Mouse (Mus musculus) liver, postnatal 0 days (tissue): Measurements from ENCODE around the gene Fndc7. TPM values are rescaled to one million over a fixed set of nuclear protein-coding genes. Genes with fewer than 3 reads are reported as not detected.

Source experiments
- ATAC-seq: fragments of 200-750 bp; cut with Nextera tagmentation; 2 replicates; pipeline ENCODE4 v1.8.0; 2017; ENCODE audit warnings: mild to moderate bottlenecking, moderate library complexity
- DNase-seq: peaks from one replicate; pipeline ENCODE4 v3.0.0-alpha.2; 2016
- H3K27ac ChIP-seq: fragments of 300-500 bp; sonication (generic); 2 replicates; pipeline ENCODE4 v1.5.1; 2014; ENCODE audit warnings: antibody characterized with exemption, moderate library complexity, mild to moderate bottlenecking, low read depth
- H3K27me3 ChIP-seq: fragments of 300-500 bp; sonication (generic); 2 replicates; pipeline ENCODE4 v1.6.1; 2014; ENCODE audit warnings: low read length, control low read depth, mixed read lengths; ENCODE audit not compliant: insufficient read depth
- H3K36me3 ChIP-seq: fragments of 300-500 bp; sonication (generic); replicated peaks from 2 replicates; pipeline ENCODE4 v1.6.1; 2014; ENCODE audit warnings: mild to moderate bottlenecking, control low read depth, low read length, moderate library complexity, mixed read lengths; ENCODE audit not compliant: insufficient read depth
- H3K4me1 ChIP-seq: fragments of 300-500 bp; sonication (generic); 2 replicates; pipeline ENCODE4 v1.6.1; 2014; ENCODE audit warnings: antibody characterized with exemption, mild to moderate bottlenecking, control low read depth; ENCODE audit not compliant: insufficient read depth
- H3K4me2 ChIP-seq: fragments of 300-500 bp; sonication (generic); 2 replicates; pipeline ENCODE4 v1.6.1; 2014; ENCODE audit warnings: low read depth, mild to moderate bottlenecking, low read length, moderate library complexity, mixed read lengths
- H3K4me3 ChIP-seq: fragments of 300-500 bp; sonication (generic); 2 replicates; pipeline ENCODE4 v1.5.1; 2014; ENCODE audit warnings: low read depth, low read length
- H3K9ac ChIP-seq: fragments of 300-500 bp; sonication (generic); replicated peaks from 2 replicates; pipeline ENCODE4 v1.6.1; 2014; ENCODE audit warnings: mild to moderate bottlenecking, moderate library complexity
- H3K9me3 ChIP-seq: fragments of 300-500 bp; sonication (generic); 2 replicates; pipeline ENCODE4 v1.6.1; 2016; ENCODE audit warnings: mild to moderate bottlenecking, control low read depth, low read length, mixed read lengths
- CTCF ChIP-seq: sonication (generic); IDR thresholded peaks from 2 replicates; pipeline ENCODE4 v1.5.1; 2016; ENCODE audit warnings: antibody characterized with exemption, low read depth
- EP300 ChIP-seq: IDR thresholded peaks from 2 replicates; pipeline ENCODE4 v1.6.1; 2016; ENCODE audit warnings: antibody characterized with exemption, low read depth, mild to moderate bottlenecking
- WGBS: fragments of 180-500 bp; shearing (Covaris S2); extraction: QIAGEN DNeasy Blood & Tissue Kit; methylation state at CpG from one replicate; pipeline ENCODE4 v1.1.7; 2014; ENCODE audit not compliant: insufficient replicate concordance; 5-methylcytosine and 5-hydroxymethylcytosine counted together
- polyA plus RNA-seq: library from polyadenylated mRNA; unstranded; fragments of >200 nt; fragmentation: Nextera tagmentation; extraction: Ambion mirVana; gene quantifications from 2 replicates; pipeline ENCODE4 v1.2.1, GENCODE M21; 2015

Fndc7 gene
- polyA plus RNA-seq, 1 experiment from 2014 or later, result 0.09 TPM

DNA sequence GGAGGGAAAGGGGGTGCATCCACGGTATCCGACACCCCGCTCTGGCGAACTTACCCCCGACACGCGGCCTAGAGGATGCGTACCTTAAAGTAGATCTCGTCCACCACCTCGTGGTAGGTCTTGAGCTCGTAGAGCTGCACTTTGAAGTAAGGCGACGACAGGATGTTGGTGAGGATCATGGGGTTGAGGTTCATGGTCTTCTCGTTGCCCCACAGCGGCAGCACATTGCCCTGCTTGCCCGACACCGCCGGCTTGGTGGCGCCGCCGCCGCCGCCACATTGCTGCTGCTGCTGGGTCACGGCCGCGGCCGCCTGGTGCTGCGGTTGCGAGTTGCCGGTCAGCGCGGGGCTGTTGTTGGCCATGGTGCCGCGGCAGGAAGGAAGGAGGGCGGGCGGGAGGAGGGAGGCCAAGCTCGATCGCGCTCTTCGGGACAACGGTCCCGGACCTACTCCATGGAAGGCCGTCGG lies 21.3 kb upstream of the Fndc7 start:
- DNase-seq (no peak), ATAC-seq (peak; percentile 84)
- H3K36me3 ChIP-seq, result peaks cover 25% of the 10 kb centered on the region
- H3K4me2 ChIP-seq, result peak overlapping the region; percentile 83
- peak overlapping the region; percentile 84 for H3K9ac ChIP-seq
- under 1% methylated on average over 34 of the region's 44 CpGs for WGBS
- no peaks in the 10 kb centered on the region for H3K9me3 ChIP-seq
- TF ChIP-seq CTCF, result peak; percentile 68
- no peak for TF ChIP-seq EP300
- H3K27me3 ChIP-seq, result no peaks in the 10 kb centered on the region
- H3K4me3 ChIP-seq, result peak overlapping the region; percentile 77
- H3K27ac ChIP-seq, result peak overlapping the region; percentile 99
- H3K4me1 ChIP-seq, result peaks cover 8% of the 10 kb centered on the region

DNA sequence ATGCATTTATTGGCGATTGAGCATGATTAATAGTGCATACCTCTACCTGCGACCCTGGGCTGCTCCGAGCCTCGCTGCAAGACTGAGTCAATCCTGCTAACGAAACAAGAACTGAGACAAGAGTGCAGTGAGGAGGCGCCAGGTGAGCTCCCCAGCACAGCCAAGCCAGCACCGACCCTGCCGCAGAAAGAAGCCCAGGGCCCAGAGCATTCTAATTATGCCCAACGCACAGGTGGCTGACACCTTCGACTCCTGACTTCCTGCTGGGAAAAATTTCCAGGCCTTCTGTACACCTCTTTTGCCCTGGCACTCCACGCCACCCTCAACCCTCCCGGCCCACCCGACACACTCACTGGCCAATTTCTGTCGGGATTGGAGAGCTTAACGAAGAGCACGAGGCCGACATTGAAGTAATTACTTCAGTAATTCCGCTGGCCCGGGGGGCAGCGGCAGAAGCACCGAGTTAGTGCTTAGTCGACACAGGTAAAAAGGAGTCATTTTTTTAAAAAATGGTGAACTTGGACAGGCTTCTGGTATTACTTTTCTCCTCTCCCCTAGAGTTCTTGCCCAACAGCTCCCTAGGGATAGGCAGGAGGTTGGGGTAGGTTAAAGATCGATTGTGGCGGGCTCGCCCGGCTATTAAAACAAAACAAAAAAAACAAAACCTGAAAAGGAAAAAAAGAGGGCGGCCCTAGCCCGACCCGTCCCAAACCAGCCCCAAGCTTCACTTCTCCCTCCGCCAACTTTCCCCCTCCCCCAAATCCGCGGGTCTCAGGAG lies 20.7 kb upstream of the Fndc7 start:
- peak; percentile 39 for DNase-seq

DNA sequence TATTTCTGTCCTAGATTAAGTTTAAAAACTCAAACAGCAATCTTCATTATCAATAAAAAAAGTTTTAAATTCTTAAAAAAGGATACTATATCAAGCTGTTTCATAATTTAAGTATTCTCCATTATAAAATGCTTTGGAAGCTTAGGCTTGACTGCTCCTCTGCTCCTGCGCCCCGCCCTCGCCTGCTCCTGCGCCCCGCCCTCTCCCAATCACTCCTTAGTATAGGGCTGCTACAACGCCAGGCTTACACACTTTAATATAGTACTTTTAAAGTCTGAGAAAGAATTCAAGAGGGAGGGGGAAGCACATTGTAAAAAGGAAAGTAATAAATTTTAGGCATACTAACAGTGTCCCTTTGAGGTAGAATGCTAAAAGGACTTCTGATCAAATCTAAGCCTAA lies 13.1 kb upstream of the Fndc7 start:
- H3K4me2 ChIP-seq, result no peak overlapping the region
- H3K9me3 ChIP-seq, result no peaks in the 10 kb centered on the region
- no peak overlapping the region for H3K9ac ChIP-seq
- TF ChIP-seq CTCF, result no peak
- no peak overlapping the region for H3K27ac ChIP-seq
- no peak overlapping the region for H3K4me3 ChIP-seq
- WGBS, result 80% methylated on average over 6 of the region's 6 CpGs
- no peak for DNase-seq
- H3K36me3 ChIP-seq, result peaks cover 55% of the 10 kb centered on the region
- H3K4me1 ChIP-seq, result 0 out of 2 replicates have a peak, but pooled peaks cover 2% of the 10 kb centered on the region
- no peaks in the 10 kb centered on the region for H3K27me3 ChIP-seq
- no peak for ATAC-seq

More for the DNA sequence above, 20.7 kb upstream of the Fndc7 start:
- Histone ChIP-seq H3K36me3 (peaks cover 30% of the 10 kb centered on the region), H3K4me3 (peak overlapping the region; percentile 77), H3K9ac (peak overlapping the region; percentile 84), H3K27me3 (no peaks in the 10 kb centered on the region), H3K4me2 (peak overlapping the region; percentile 83), H3K4me1 (peaks cover 8% of the 10 kb centered on the region), H3K9me3 (no peaks in the 10 kb centered on the region), H3K27ac (peak overlapping the region; percentile 99)
- peak; percentile 9 for ATAC-seq
- 1% methylated on average over 32 of the region's 32 CpGs for WGBS
- TF ChIP-seq CTCF (no peak), EP300 (no peak)

DNA sequence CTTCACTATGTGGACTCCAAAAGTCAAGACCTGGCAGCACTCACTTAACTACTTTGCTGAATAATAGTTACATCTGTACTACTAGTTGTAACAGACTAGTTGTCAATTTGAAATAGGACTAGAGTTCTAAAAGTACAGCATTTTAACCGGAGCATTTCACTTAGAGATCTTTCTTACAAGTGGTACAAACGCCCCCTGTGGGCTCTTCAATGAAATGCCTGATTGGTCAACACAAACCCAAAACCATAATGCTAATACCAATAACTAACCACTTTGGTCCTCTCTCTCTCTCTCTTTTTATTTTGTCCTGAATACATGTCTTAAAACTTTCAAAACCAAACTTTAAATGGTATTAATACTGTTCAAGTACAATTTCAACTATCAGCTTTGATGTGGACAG lies 12.2 kb upstream of the Fndc7 start:
- H3K27me3 ChIP-seq, result no peaks in the 10 kb centered on the region
- H3K4me3 ChIP-seq, result no peak overlapping the region
- ATAC-seq (no peak), DNase-seq (no peak)
- TF ChIP-seq EP300, result no peak
- peak; percentile 40 for TF ChIP-seq CTCF
- H3K9ac ChIP-seq, result no peak overlapping the region
- no peak overlapping the region for H3K27ac ChIP-seq
- no peaks in the 10 kb centered on the region for H3K9me3 ChIP-seq
- H3K36me3 ChIP-seq, result peaks cover 47% of the 10 kb centered on the region
- 0 out of 2 replicates have a peak, but pooled peaks cover 2% of the 10 kb centered on the region for H3K4me1 ChIP-seq
- H3K4me2 ChIP-seq, result no peak overlapping the region
- 45% methylated on average over 2 of the region's 2 CpGs for WGBS

DNA sequence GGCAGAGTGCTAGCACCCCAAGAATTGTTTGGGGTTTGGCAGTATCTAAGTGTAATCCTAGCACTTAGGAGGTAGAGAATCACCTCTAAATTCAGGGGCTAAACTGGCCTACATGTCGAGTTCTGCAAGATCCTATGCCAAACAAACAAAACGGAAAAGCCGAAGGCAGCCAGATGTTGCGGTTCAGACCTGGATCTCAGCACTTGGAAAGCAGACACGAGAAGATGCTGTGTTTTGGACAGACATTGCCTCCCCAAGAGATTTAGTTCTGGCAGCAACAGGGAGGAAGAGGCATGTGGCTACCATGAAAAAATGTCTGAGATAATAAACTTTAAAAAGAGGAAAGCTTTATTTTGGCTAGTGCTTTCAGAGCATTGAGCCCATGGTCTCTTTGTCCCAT lies 10.9 kb upstream of the Fndc7 start:
- Histone ChIP-seq H3K36me3 (peaks cover 37% of the 10 kb centered on the region), H3K4me1 (0 out of 2 replicates have a peak, but pooled peaks cover 2% of the 10 kb centered on the region), H3K4me3 (no peak overlapping the region), H3K9me3 (no peaks in the 10 kb centered on the region), H3K27ac (no peak overlapping the region), H3K4me2 (no peak overlapping the region), H3K9ac (no peak overlapping the region), H3K27me3 (no peaks in the 10 kb centered on the region)
- DNase-seq (no peak), ATAC-seq (no peak)
- WGBS, result 83% methylated on average over 5 of the region's 5 CpGs
- TF ChIP-seq EP300, result no peak
- TF ChIP-seq CTCF, result no peak

DNA sequence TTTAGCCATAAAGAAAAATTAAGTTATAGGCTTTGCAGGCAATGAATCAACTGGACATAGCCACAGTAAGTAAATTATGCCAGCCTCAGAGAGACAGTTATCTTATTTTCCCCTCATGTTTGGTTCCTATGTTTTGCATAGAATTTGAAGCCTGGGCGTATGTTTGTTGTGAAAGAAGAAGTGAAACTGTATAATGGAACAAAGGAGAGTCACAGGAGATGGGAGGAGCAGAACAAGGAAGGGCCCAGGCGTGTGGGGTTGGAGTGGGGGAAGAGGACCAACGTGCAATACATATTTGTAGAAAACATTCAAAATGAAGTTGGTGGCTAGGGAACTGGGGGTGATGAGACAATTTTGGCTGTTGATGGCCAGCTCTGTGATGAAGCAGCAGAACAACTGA lies 10.3 kb upstream of the Fndc7 start:
- DNase-seq (peak; percentile 30), ATAC-seq (peak; percentile 48)
- peak overlapping the region; percentile 41; the same call in 1 of the 2 replicates for H3K27ac ChIP-seq
- 57% methylated on average over 3 of the region's 3 CpGs for WGBS
- H3K9ac ChIP-seq, result no peak overlapping the region
- TF ChIP-seq CTCF (no peak), EP300 (no peak)
- H3K36me3 ChIP-seq, result peaks cover 31% of the 10 kb centered on the region
- no peak overlapping the region for H3K4me2 ChIP-seq
- no peak overlapping the region for H3K4me3 ChIP-seq
- H3K9me3 ChIP-seq, result no peaks in the 10 kb centered on the region
- H3K4me1 ChIP-seq, result 0 out of 2 replicates have a peak, but pooled peaks cover 2% of the 10 kb centered on the region
- H3K27me3 ChIP-seq, result no peaks in the 10 kb centered on the region
